Mouse (Mus musculus): Measurements from ENCODE around the gene Cnn3. TPM values are rescaled to one million over a fixed set of nuclear protein-coding genes. Genes with fewer than 3 reads are reported as not detected.

Gene Cnn3
- polyA plus RNA-seq, 1 experiment from 2014 or later: 109 TPM

DNA sequence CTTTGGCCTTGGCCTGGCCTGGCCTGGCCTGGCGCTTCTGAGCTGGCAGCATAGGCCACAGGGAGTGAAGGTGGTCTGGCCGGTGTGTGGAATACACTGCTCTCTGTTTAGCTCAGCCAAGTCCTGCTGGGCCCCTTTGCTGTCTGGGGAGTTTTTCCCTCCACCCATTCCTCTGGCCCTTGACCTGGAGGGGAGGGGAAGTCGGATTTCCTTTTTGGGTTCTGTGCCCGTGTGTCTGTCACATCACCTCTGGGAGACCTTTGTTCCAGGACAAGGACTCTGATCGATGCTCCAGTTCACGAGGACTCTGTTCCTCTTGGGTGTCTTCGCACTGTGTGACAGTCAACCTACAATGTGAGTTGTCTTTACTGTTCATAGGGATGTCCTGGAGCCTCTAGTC is 11.7 kb downstream of the Cnn3 start:
- DNase-seq: no peak
- Histone ChIP-seq H3K36me3 (peaks cover 2% of the 10 kb centered on the region; the same call in 1 of the 2 replicates), H3K4me2 (no peak overlapping the region), H3K4me1 (replicated peaks) (peaks cover 81% of the 10 kb centered on the region), H3K9ac (no peak overlapping the region), H3K27me3 (no peaks in the 10 kb centered on the region), H3K9me3 (replicated peaks) (no peaks in the 10 kb centered on the region), H3K4me3 (replicated peaks) (no peak overlapping the region), H3K27ac (0 out of 2 replicates have a peak overlapping the region, but pooled peaks have one; percentile 25)
- no peak for ATAC-seq (ENCODE audit: low read depth)
- WGBS (ENCODE audit: insufficient replicate concordance): 48% methylated on average over 7 of the region's 7 CpGs

DNA sequence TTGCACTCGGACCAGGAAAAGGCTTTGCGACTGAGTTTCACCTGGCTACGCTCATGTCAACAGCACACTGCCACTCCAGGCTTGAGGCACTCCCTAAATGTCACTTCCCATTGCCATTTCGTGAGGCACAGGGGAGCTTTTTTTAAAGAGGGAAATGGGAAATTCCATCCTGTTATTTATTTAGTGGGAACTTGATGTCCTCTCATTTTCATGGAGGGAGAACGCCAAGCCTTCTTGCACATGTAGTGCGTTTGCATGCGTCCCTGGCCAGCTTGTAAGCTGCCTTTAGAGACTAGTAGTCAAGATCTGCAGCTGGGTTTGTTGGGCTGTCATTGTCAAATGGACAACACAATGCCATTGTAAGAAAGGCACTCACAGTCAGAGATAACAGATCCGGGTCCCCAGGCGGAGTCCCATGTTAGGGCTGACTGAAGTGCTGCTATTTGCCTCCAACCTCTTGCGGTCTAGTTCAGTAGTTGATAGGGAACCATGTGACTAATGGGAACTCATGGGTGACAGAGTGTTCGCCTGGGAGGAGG is 13.4 kb downstream of the Cnn3 start:
- peaks cover 81% of the 10 kb centered on the region for H3K4me1 ChIP-seq (replicated peaks)
- peaks cover 6% of the 10 kb centered on the region for H3K36me3 ChIP-seq
- H3K27me3 ChIP-seq: no peaks in the 10 kb centered on the region
- no peak overlapping the region for H3K4me2 ChIP-seq
- H3K9ac ChIP-seq: no peak overlapping the region
- WGBS (ENCODE audit: insufficient replicate concordance): 54% methylated on average over 11 of the region's 11 CpGs
- H3K4me3 ChIP-seq (replicated peaks): no peak overlapping the region
- no peak for DNase-seq
- 0 out of 2 replicates have a peak, but pooled peaks have one; percentile 29 for ATAC-seq (ENCODE audit: low read depth)
- no peaks in the 10 kb centered on the region for H3K9me3 ChIP-seq (replicated peaks)
- H3K27ac ChIP-seq: no peak overlapping the region

DNA sequence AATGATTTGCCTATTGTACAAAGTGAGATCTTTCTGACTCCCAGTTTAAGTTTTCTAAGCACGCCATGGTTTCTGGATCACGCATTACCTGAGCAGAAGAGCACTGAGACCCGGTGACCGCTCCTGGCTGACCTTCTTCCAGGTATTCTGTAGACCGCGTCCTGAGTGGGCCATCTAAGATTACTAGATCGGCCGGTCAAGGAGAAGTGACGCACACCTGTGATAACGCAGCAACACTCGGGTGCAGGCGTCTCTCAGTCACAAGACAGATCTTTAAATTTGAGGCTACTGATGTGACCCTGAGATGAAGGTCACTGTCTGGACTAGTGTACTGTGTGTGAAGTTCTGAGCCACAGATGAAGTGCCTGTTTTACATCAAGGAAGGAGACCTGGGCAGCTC is 15.2 kb downstream of the Cnn3 start:
- Histone ChIP-seq H3K36me3 (peaks cover 7% of the 10 kb centered on the region), H3K4me1 (replicated peaks) (peaks cover 74% of the 10 kb centered on the region), H3K9me3 (replicated peaks) (no peaks in the 10 kb centered on the region), H3K27ac (no peak overlapping the region), H3K4me2 (no peak overlapping the region), H3K27me3 (no peaks in the 10 kb centered on the region), H3K9ac (no peak overlapping the region), H3K4me3 (replicated peaks) (no peak overlapping the region)
- WGBS (ENCODE audit: insufficient replicate concordance): 82% methylated on average over 12 of the region's 12 CpGs
- ATAC-seq (ENCODE audit: low read depth) (no peak), DNase-seq (no peak)

DNA sequence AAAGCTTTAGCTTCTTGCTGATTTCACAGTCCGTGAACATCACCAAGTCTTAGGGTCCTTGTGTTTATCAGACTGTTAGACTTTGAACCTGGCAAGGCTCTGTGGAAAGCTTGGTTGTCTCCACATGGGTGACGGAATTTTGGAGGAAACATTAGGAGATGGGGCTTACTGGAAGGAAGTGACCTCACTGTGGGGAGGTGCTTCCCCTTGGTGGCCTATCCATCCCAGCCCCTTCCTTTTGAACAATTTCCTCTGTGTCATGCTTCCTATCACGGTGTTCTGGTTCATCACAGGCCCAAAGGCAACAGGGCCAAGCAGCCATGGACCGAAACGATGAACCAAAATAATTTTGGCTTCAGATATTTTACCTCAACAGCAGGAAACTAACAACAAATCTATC is 16.0 kb downstream of the Cnn3 start:
- no peak overlapping the region for H3K9ac ChIP-seq
- no peaks in the 10 kb centered on the region for H3K27me3 ChIP-seq
- ATAC-seq (ENCODE audit: low read depth) (no peak), DNase-seq (no peak)
- no peaks in the 10 kb centered on the region for H3K9me3 ChIP-seq (replicated peaks)
- no peak overlapping the region for H3K27ac ChIP-seq
- WGBS (ENCODE audit: insufficient replicate concordance): 68% methylated on average over 5 of the region's 5 CpGs
- H3K4me1 ChIP-seq (replicated peaks): peaks cover 72% of the 10 kb centered on the region
- no peak overlapping the region for H3K4me2 ChIP-seq
- no peak overlapping the region for H3K4me3 ChIP-seq (replicated peaks)
- H3K36me3 ChIP-seq: peaks cover 7% of the 10 kb centered on the region

DNA sequence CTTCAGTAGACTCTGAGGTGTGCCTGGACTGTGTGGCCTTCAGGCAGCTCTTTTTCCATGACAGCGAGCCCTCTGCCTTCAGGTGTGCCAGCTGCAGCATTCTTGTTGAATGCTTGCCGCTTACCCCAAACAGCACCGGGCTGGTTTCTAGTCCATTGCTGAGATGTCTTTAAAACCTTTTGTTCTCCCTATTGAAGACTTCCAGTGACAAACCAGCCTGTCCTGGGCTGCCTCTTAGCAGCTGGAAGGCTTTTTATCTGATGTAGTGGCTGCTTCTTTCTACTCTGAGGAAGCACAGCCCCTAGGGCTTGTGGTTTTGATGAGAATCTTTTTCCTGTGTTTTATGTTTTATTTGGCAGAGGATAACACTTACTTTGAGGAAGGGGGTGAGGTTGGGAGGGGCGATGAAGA is 17.6 kb downstream of the Cnn3 start:
- H3K4me2 ChIP-seq: no peak overlapping the region
- no peak overlapping the region for H3K27ac ChIP-seq
- DNase-seq (no peak), ATAC-seq (ENCODE audit: low read depth) (no peak)
- H3K9me3 ChIP-seq (replicated peaks): no peaks in the 10 kb centered on the region
- 51% methylated on average over 4 of the region's 4 CpGs for WGBS (ENCODE audit: insufficient replicate concordance)
- H3K36me3 ChIP-seq: peaks cover 7% of the 10 kb centered on the region
- no peak overlapping the region for H3K4me3 ChIP-seq (replicated peaks)
- no peak overlapping the region for H3K9ac ChIP-seq
- H3K27me3 ChIP-seq: no peaks in the 10 kb centered on the region
- peaks cover 71% of the 10 kb centered on the region for H3K4me1 ChIP-seq (replicated peaks)

DNA sequence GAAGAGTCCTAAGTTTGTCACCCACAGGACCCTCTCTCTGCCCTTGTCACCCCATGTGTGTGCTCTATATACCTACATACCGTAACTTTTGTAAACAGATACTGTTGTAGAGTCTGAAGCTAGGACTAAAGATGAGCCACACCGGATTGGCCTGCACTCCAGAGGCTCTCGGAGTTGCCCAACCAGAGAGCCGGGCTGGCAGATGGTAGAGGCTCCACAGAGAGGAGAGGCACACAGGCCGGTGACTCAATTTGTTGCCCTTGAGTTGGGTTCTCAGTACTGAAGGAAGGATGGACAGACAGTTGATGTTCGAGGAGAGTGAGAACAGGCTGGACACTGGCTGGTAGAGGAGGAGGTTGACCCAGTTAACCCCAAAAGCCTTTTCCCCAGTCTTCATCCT is 18.1 kb downstream of the Cnn3 start:
- no peak overlapping the region for H3K27ac ChIP-seq
- WGBS (ENCODE audit: insufficient replicate concordance): 77% methylated on average over 6 of the region's 6 CpGs
- DNase-seq (no peak), ATAC-seq (ENCODE audit: low read depth) (no peak)
- H3K9me3 ChIP-seq (replicated peaks): no peaks in the 10 kb centered on the region
- peaks cover 67% of the 10 kb centered on the region for H3K4me1 ChIP-seq (replicated peaks)
- H3K9ac ChIP-seq: no peak overlapping the region
- H3K27me3 ChIP-seq: no peaks in the 10 kb centered on the region
- H3K36me3 ChIP-seq: peaks cover 7% of the 10 kb centered on the region
- no peak overlapping the region for H3K4me3 ChIP-seq (replicated peaks)
- no peak overlapping the region for H3K4me2 ChIP-seq

DNA sequence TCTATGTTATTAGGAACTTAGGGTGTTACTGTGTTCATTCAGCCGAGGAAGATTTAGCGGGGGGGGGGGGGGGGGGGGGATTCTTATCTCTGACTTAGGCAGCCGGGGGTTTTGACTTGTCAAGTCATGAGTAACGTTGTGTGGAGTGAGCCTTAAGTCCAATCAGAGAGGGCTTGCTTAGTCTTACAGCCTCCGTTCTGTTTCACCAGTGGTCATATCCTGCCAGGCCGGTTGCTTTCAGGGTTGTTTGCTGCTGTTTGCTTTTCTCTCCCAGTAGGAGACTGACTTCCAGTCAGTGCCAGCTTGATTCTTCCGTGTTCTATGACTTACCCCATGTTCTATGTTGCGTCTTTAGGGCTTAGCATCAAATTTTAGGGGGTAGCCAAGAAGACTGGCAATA is 20.2 kb downstream of the Cnn3 start:
- no peak overlapping the region for H3K4me2 ChIP-seq
- 27% methylated on average over 8 of the region's 8 CpGs for WGBS (ENCODE audit: insufficient replicate concordance)
- DNase-seq: no peak

DNA sequence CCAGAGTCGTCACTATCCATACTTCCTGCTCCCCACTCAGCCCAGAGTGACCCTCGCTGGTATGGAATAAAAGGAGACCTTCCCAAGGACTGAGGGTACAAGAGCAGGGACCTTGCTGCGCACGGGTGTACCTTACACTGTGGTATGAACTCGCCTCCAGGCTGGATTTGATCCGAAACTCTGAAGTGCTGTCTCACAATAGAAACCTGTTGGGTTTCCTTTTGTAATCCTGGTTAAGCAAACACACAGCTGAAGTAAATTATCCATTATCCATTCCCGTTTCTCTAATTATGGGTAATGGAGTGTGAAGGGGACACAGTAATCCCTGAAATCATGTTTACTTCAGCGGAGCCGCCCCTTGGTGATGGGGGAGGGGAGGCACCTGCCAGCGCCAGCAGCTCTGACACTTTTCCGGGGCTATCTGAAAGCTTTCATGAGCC is 21.8 kb downstream of the Cnn3 start:
- Histone ChIP-seq H3K4me2 (no peak overlapping the region), H3K27ac (no peak overlapping the region), H3K4me1 (replicated peaks) (peaks cover 45% of the 10 kb centered on the region), H3K27me3 (no peaks in the 10 kb centered on the region), H3K4me3 (replicated peaks) (no peak overlapping the region), H3K36me3 (peaks cover 31% of the 10 kb centered on the region), H3K9ac (no peak overlapping the region), H3K9me3 (replicated peaks) (no peaks in the 10 kb centered on the region)
- DNase-seq (no peak), ATAC-seq (ENCODE audit: low read depth) (no peak)
- 60% methylated on average over 11 of the region's 11 CpGs for WGBS (ENCODE audit: insufficient replicate concordance)

More for the DNA sequence above, 20.2 kb downstream of the Cnn3 start:
- Histone ChIP-seq H3K27ac (no peak overlapping the region), H3K27me3 (no peaks in the 10 kb centered on the region), H3K36me3 (peaks cover 19% of the 10 kb centered on the region), H3K4me3 (replicated peaks) (no peak overlapping the region), H3K9ac (no peak overlapping the region), H3K9me3 (replicated peaks) (no peaks in the 10 kb centered on the region), H3K4me1 (replicated peaks) (peaks cover 57% of the 10 kb centered on the region)
- ATAC-seq (ENCODE audit: low read depth): peak; percentile 24; the same call in 1 of the 2 replicates

DNA sequence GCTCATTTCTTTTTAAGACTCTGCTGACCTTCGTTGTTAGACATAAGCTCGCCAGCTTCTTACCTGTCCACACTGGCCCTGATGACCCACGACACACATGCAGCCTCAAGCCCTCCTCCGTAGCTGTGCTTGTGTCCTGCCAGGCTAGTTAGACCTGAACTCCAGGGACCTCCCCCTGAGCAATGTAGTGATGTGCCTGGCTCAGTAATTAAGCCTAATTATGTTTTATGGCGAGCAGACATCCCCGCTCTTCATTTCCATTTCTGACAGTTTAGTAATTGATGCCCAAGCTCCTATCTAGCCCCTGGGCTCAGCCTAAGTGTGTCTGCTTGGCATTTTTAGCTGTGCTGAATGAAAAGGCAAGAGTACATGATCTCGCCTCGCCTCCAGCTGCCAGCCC is 22.3 kb downstream of the Cnn3 start:
- Histone ChIP-seq H3K4me2 (no peak overlapping the region), H3K27me3 (no peaks in the 10 kb centered on the region), H3K36me3 (peaks cover 31% of the 10 kb centered on the region), H3K9me3 (replicated peaks) (no peaks in the 10 kb centered on the region), H3K9ac (no peak overlapping the region), H3K4me3 (replicated peaks) (no peak overlapping the region), H3K27ac (no peak overlapping the region; the same call in 1 of the 2 replicates), H3K4me1 (replicated peaks) (peaks cover 40% of the 10 kb centered on the region)
- 77% methylated on average over 8 of the region's 8 CpGs for WGBS (ENCODE audit: insufficient replicate concordance)
- ATAC-seq (ENCODE audit: low read depth): no peak
- DNase-seq: no peak

DNA sequence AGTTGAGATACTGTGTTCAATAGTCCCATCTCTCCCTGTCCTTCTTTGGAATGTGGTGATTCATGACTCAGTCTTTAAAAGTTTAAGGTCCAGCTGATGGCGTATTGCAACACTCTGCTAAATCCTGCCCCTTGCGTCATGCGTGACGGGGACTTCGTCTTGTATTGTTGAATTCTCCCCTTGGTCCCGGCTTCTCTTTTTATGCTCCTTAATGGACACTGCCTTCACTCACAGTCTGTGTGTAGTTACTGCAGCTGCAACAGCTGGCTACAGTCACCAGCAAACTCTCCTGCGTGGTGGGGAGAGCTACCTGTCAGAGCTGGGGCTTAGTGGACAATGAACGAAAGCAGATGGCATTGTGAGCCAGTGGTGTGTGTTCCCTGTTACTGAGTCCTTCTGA is 23.2 kb downstream of the Cnn3 start:
- Histone ChIP-seq H3K9ac (no peak overlapping the region), H3K4me1 (replicated peaks) (peaks cover 31% of the 10 kb centered on the region), H3K27me3 (no peaks in the 10 kb centered on the region), H3K36me3 (peaks cover 35% of the 10 kb centered on the region), H3K4me3 (replicated peaks) (no peak overlapping the region), H3K4me2 (no peak overlapping the region), H3K9me3 (replicated peaks) (no peaks in the 10 kb centered on the region), H3K27ac (no peak overlapping the region)
- 85% methylated on average over 8 of the region's 8 CpGs for WGBS (ENCODE audit: insufficient replicate concordance)
- no peak for DNase-seq
- ATAC-seq (ENCODE audit: low read depth): no peak

DNA sequence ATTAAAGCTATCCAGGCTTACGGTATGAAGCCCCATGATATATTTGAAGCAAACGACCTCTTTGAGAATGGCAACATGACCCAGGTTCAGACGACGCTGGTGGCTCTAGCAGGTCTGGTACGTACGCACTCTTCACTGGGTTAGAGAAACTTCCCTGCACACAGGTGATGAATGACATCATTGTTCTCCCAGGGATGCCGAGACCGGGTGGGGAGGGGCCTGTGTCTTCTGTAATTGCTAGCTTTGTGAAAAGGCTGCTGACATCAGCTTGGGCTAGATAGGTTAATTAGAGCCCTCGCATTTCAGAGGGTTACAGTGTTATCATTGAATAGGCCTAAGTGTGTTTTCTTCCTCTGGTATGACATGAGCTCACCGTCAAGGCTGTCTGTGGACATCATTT is 25.1 kb downstream of the Cnn3 start:
- H3K4me2 ChIP-seq: no peak overlapping the region
- H3K4me1 ChIP-seq (replicated peaks): peaks cover 22% of the 10 kb centered on the region
- H3K27ac ChIP-seq: no peak overlapping the region
- no peaks in the 10 kb centered on the region for H3K27me3 ChIP-seq
- ATAC-seq (ENCODE audit: low read depth) (no peak), DNase-seq (no peak)
- H3K9me3 ChIP-seq (replicated peaks): no peaks in the 10 kb centered on the region
- WGBS (ENCODE audit: insufficient replicate concordance): 82% methylated on average over 10 of the region's 10 CpGs
- no peak overlapping the region for H3K4me3 ChIP-seq (replicated peaks)
- no peak overlapping the region for H3K9ac ChIP-seq
- peaks cover 51% of the 10 kb centered on the region for H3K36me3 ChIP-seq

All from liver, embryonic 13.5 days (tissue).